Mouse (Mus musculus): Measurements from ENCODE around the gene Sh3pxd2a.

Sh3pxd2a gene

DNA sequence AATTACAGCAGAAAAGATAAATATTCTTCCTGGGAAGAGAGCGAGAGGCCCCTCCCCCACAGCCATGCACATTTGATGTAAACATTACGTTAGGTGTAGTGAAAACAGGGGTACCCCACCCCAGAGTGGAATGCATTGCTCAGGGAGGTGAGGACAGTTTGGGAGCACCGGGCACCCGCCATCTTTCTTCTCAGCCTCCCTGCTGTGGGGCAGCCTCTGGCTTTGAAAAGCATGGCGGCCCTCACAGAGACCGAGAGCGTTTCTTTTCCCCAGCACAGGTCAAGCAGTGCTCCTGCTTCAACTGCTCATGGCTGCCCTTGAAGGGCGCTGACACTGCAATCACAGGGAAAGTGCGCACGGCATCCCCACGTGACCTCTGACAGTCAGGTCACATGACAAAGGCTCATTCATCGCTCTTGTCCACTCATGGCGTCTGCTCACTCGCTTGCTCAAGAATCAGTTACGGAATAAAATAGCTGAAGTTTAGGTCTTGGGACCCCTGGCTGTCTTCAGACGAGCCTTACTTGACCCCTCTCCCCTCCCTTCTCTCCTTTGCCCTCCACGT is 177.2 kb downstream of the Sh3pxd2a start:
- no peak for DNase-seq (ENCODE audit: extremely low spot score, low read depth, low spot score)

DNA sequence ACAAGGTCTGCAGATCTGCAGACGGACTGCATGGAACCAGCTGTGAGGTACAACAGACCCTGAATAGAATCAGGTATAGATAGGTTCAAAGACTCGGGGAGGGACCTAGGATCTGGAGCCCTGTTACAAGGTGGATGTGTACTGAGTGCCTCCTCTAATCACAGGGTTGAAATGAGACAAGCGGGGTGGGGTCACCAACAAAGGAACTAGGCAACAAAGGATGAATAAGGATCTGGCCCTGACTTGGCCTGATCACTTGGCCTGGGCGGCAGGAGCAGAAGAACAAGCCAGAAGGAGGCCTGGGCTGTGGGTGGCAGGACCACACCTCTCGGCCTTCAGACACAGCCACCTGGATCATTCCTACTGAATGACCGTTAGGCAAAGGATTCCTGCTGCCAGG is 178.6 kb downstream of the Sh3pxd2a start:
- DNase-seq (ENCODE audit: extremely low spot score, low read depth, low spot score): no peak

DNA sequence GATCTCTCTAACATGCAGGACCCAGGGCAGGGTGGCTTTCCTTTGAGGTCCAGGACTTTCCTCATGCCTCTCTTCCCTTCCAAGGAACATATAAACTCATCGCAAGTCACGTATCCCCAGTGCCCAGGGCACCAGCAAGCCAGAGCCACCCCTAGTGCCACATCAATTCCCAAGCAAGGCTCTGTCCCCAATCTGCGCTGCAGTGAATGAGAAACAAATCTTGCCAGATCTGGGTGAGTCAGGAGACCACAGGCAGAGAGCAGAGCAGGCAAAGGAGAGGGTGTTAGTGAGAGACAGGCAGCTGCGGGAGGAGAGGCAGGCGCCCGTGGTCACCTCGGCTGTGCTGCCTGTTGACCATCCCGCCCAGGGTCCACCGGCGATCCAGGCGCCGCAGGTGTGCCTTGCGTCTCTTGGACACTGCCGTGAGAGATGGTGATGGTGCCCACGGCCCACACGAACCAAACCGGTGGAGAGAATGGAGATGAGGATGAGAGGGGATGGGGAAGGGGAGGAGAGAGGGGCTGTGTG is 181.4 kb downstream of the Sh3pxd2a start:
- no peak for DNase-seq (ENCODE audit: extremely low spot score, low read depth, low spot score)

DNA sequence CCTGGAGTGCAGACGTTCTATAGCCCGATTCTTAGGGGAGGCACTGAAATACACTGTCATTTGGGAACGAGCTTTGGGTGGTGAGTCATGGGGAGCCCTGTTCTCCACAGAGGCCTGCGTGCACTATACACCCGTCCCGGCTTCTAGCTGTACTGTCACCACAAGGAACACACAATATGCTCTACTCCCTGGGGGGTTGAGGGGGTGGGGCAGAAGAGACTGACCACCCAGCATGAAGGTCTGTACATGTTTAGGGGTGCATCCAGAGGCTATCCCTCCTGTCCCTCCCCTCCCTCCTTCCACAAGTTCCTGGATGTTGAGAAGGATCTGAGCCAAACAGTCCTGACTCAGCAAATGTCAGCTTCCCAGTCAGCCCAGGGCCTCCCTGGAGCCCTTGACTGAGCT is 182.1 kb downstream of the Sh3pxd2a start:
- no peak for DNase-seq (ENCODE audit: extremely low spot score, low read depth, low spot score)

DNA sequence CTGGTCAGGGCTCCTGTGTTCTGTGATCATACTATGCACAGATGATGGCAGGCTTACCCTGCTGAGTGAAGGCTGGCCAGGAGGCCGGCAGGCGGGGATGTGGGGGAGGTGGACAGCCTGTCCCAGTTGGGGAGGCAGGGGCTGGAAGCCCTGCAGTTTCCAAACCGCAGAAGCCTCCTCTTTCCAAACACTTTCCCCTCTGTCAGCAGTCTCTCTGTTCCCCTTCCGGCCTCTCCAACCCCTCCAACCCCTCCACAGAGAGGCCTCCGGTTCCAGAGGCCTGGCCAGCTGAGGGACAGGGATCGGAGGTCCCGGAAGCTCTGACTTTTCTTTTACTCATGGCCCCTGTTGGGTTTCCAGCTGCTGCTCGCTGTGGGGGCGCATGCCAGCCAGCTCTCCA is 183.3 kb downstream of the Sh3pxd2a start:
- DNase-seq (ENCODE audit: extremely low spot score, low read depth, low spot score): no peak

DNA sequence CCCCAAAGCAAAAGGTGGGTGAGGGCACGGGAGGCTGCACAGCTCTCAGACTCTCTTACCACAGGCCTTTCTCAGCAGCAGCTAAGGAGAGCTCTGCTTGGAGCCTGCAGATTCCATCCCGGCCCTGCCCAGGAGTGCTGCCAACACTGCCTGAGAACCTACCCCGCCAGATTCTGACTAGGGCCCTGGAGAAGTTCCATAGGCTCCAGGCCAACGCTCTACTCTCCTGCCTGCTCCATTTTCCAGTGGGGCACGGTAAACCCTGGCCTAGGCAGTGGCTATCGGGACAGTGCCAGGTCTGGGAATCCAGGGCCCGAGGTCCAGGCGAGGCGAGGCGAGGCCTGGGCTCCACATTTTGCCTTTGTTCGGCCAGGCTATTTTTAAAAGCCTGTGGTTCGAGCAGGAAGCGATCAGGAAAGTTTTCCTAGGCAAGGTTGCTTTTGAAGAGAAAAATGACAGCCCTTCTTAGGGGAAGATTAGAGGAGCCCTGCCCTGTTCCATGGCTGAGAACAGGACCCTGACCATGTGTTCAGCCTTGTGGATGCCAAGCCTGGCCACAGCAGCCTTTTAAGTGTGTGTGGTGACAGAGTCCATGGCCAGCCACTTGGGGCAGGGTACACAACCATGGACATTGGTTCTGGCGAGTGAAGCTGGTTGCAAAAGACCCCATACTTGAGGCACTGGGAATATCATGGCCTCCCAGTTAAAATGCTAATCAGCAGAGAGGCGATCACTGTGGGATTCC is 184.2 kb downstream of the Sh3pxd2a start:
- DNase-seq (ENCODE audit: extremely low spot score, low read depth, low spot score): no peak

DNA sequence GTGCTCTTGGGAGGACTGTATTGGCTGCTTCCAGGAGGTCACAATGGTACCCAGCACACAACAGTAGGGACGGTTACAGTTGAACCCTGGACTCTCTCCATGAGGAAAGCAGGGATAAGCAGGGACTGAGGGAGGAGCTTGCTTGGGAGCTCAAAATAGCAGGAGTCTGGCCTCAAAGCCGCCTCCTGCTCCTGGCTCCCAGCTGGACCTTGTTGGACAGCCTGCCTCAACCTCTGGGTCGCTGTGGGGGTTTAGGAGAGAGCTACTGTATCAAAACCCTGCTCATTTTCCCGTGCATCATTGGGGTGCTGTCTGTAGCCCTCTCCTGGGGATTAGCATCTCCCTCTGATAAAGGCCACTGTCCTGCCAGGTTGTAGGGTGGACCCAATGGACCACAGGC is 184.8 kb downstream of the Sh3pxd2a start:
- no peak for DNase-seq (ENCODE audit: extremely low spot score, low read depth, low spot score)

DNA sequence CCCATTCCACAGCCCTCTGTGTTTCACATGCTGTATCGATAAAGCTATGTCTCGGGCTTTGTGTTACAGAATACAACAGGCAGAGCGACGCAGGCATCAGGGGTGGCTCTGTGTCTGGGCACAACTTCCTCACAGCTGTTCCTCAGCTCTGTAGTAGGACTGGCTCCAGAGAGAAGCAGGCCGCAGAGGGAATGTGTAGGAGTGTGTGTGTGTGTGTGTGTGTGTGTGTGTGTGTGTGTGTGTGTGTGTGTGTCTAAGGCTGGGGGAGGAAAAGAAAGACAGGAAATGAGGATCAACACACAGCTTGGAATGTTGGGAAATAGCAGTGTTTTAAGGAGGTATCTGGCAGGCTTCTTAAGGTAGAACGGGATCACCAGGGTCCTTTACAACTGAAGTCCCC is 187.5 kb downstream of the Sh3pxd2a start:
- DNase-seq (ENCODE audit: extremely low spot score, low read depth, low spot score): no peak

DNA sequence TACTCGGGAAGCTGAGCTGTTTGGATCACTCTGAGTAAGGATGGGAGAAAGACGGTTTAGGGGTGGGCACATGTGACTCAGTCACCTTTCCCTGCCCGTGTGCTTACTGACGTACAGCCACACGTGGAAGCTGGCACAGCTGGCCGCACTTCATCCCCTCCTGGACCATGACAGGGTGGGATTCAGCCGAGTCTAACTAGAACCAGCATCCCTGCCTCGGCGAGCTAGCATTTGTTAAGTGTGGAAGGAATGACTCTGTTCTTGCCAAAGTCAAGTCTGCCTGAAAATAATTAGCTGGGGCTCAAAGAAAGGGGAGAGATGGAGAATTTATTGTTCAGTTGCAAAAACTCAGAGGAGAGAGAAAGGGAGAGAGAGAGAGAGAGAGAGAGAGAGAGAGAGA is 193.7 kb downstream of the Sh3pxd2a start:
- no peak for DNase-seq (ENCODE audit: extremely low spot score, low read depth, low spot score)

DNA sequence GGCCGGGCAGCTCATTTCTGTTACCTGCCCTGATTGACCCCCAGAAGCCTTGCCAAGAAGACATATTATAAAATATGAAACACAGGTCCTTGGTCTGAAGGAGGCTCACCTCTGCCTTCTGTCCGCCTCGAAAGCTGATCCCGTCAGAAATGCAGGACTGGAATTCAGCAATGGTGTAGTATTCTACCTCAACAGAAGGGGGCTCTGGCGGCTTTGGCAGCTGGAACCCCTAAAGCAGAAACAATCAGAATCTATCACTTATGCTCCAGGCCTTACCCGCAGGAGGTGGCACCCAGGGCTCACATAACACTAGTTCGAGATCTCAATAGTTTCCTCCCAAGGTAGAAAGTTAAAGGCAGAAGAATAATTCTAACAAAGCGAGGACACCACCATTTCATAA is 194.5 kb downstream of the Sh3pxd2a start:
- no peak for DNase-seq (ENCODE audit: extremely low spot score, low read depth, low spot score)

DNA sequence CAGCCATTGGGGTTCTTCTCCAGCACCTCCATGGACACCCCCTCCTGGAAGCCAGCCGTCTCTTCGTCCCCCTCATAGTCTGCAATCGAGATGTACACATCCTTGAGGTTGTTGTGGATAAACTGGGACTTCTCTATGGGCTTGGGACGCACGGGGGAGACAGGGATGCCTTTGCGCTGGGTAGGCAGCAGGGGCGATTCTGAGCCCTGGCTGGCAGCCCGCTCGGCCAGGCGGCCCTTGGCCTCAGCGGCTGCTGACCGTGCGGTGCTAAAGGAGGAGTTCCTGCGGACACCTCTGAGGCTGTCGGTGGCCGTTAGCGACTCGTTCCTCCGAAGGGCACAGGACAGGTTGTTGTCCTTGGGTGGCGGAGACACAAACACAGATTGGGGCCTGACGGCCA is 197.1 kb downstream of the Sh3pxd2a start:
- no peak for DNase-seq (ENCODE audit: extremely low spot score, low read depth, low spot score)

DNA sequence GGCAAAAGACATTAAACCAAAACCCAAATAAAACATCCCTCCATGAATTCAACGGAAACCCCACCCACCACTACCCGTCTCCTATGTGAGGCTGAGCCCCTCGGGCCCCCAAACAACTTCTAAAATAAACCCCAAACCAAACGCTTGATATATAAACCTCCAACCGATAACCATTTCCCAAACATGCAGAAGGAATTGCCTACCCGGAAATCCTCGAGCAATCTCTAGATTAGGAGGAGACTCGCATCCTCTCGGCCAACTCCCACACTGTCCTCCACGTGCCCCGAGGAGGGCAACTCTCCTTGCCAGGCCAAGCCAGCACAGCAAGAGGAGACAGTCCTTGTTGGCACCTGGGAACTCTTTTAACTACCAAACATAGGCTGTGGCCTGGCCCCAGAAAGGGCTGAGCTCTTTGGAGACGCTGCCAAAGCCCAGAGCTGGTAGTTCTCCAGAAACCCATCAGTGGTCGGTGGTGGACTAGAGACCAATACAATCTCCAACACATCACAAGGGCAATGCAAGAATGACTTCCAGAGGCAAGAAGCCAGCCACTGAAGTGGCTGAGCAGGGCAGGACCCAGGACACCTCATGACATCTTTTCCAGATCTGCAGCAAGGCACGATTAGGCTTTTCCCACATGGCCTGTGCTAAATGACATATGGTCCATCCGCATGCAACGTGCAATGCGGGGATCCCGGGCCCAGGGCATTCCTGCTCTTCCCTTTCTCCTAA is 198.0 kb downstream of the Sh3pxd2a start:
- no peak for DNase-seq (ENCODE audit: extremely low spot score, low read depth, low spot score)

DNA sequence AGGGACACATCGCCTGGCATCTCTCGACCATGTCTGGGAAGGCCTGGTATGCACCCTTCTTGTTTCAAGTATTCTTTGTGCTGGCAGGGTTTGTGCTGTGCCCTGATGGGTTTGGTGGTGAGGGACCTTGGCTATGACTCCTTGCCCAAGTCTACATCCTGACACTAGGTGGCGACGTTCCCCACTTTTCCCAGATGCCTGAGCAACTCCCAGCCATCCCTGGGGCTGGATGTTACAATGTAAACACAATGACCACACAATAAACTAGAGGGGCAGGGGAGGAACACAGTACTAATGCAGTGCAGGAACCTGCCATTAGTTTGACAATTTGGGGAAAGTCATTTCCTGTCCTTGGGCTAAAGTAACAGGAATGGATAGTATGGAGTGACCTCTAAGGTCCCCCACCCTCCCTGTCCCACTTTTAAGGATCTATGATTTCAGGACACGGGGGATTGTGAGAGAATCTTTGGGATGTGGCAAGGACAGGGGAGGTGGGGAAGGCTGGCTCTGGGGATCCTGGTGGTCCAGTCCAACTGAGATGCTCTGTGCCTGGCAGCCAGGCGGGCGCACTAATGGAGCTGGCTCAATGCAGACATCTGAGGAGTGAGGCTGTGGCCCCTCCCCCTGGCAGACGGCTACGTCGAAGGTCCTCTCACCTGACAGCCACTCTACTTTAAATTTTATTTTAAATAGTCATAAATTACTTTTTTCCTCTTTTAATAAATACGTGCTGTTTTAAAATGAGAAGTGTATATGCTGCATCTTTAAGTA is 199.7 kb downstream of the Sh3pxd2a start:
- peak; percentile 44 for DNase-seq (ENCODE audit: extremely low spot score, low read depth, low spot score)

DNA sequence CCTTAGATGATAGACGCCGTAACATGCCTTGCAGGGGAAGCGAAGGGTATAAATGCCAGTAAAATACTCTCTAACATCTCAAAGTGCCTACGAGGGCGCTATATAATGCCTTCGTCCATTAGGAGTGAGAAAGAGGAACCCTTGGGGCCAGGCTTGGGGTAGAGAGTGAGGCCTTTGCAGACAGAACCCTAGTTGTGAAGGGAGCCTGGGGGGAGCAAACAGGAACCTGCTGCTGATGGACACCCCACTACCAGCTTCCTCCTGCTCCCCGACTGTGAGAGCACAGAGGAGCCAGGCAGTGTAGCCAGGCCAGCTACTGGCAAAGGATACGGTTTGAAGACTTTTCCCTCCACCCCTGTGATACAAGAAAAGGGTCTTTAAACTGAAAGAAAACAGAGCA is 200.6 kb downstream of the Sh3pxd2a start:
- no peak for DNase-seq (ENCODE audit: extremely low spot score, low read depth, low spot score)

DNA sequence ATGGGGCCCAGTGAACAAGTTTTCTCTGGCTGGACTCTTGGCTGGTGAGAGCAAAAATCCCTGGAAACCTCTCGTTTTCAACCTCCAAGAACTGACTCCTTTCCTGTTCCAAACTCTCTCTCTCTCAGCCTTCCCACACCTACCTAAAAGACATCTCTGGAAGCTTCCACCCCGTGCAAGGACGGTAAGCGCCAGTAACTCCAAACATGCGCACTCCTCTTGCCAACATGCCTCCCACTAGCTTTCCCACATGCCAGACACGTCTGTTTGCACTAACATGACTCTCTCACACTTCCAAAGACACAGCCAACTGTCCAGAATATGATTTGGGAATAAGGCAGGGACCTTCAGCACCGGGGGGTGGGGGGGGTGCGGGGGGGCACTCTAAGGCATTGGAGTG is 203.0 kb downstream of the Sh3pxd2a start:
- DNase-seq (ENCODE audit: extremely low spot score, low read depth, low spot score): no peak

DNA sequence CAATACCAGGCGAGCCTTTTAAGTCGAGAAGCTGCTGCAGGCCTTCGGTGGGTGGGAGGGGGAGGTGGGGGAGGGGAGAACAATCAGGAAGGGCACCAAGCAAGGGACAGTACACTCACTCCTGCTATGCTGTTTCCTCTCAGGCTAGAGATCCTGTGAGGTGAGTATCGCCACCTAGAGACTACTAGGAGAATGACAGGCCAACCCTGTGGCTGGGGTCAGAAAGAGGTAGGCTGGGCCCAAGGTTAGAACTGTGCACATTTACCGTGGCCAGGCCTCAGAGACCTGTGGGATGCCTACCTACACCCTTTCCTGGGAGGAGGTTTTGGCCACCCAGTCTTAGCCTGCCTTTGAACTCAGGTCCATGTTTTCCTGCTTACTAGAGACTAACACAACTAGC is 204.6 kb downstream of the Sh3pxd2a start:
- no peak for DNase-seq (ENCODE audit: extremely low spot score, low read depth, low spot score)

DNA sequence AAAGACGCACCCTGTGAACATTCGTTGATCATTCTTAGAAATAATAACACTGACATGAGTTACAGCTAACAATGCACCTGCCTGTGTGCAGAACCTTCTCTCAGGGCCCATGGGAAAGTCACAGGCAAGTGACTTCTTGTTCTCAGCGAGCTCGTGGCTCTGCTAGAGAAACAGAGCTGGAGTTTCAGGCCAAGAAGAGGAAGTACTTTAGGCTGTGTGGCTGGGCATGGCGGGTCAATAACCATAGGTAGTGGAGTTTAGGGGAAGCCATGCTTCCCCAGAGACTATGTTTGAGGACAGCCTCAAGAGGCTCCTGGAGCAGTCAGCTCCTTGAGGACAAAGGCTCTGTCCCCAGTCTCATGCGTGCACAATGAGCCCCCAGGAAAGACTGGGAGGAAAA is 208.3 kb downstream of the Sh3pxd2a start:
- no peak for DNase-seq (ENCODE audit: extremely low spot score, low read depth, low spot score)

DNA sequence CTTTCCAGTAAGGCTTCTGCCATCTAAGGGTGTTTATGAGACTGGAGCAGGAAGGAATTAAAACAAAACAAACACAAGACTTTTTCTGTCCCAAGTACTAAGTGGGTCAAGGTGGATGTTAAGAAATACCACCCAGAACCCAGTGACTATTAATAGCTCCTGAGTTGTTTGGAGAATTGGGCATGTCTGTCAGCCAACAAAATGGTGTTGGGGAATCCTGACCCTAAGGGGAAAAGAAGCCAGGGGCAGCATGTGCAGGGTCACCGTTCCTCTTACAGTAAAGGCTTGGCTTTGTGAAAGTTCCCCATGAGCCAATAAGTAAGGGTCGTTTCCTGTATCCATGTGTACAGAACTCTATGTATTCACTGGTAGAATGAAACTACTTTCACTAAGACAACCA is 209.2 kb downstream of the Sh3pxd2a start:
- no peak for DNase-seq (ENCODE audit: extremely low spot score, low read depth, low spot score)

DNA sequence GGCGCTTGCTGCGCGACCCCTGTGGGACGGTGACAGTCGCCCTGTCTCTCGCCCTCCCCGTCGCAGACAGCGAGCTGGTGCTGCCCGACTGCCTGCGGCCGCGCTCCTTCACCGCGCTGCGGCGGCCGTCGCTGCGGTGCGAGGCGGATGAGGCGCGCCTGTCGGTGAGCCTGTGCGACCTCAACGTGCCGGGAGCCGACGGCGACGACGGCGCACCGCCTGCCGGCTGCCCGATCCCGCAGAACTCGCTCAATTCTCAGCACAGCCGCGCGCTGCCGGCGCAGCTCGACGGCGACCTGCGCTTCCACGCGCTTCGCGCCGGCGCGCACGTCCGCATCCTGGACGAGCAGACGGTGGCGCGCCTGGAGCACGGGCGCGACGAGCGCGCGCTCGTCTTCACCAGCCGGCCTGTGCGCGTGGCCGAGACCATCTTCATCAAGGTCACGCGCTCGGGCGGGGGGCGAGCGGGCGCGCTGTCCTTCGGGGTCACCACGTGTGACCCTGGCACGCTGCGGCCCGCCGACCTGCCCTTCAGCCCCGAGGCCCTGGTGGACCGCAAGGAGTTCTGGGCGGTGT is 211.1 kb downstream of the Sh3pxd2a start:
- no peak for DNase-seq (ENCODE audit: extremely low spot score, low read depth, low spot score)

DNA sequence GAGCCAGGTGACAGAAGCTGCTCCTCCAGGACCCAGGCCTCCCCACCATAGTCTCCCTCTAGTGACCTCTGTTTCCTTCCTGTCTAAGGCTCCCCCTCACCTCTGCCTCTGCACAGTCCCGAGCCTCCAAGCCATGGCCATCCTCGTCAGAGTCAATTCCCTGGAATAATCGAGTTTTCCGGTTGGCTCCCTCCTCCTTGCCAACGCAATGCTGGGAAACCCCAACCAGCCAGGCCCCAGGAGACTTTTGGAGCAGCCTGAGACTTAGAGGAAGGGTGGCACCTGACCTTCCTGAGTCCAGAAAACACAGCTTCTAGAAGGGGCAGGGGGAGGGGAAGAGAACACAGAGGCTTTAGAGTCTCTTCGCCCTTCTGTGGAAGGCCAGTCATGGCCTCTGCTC is 213.3 kb downstream of the Sh3pxd2a start:
- no peak for DNase-seq (ENCODE audit: extremely low spot score, low read depth, low spot score)

All from hindlimb bud, embryonic 11.5 days (tissue).